Mouse (Mus musculus) hindbrain, embryonic 14.5 days (tissue): Measurements from ENCODE around the gene Itgb5. TPM values are rescaled to one million over a fixed set of nuclear protein-coding genes. Genes with fewer than 3 reads are reported as not detected.

Experiments
- ATAC-seq: fragments of 200-750 bp; cut with Nextera tagmentation; 2 replicates; pipeline ENCODE4 v1.8.0; 2017; ENCODE audit warnings: moderate number of reproducible peaks, mild to moderate bottlenecking, moderate TSS enrichment, moderate library complexity; ENCODE audit not compliant: low FRiP score
- DNase-seq: peaks from one replicate; pipeline ENCODE4 v3.0.0-alpha.2; 2015; ENCODE audit warnings: low spot score
- H3K27ac ChIP-seq: fragments of 300-500 bp; sonication (generic); 2 replicates; pipeline ENCODE4 v1.5.1; 2014; ENCODE audit warnings: mild to moderate bottlenecking, moderate library complexity
- H3K27me3 ChIP-seq: fragments of 300-500 bp; sonication (generic); 2 replicates; pipeline ENCODE4 v1.6.1; 2014; ENCODE audit warnings: mild to moderate bottlenecking, low read length, mixed read lengths; ENCODE audit not compliant: control insufficient read depth, insufficient read depth
- H3K36me3 ChIP-seq: fragments of 300-500 bp; sonication (generic); replicated peaks from 2 replicates; pipeline ENCODE4 v1.6.1; 2014; ENCODE audit not compliant: control insufficient read depth, insufficient read depth
- H3K4me1 ChIP-seq: fragments of 300-500 bp; sonication (generic); replicated peaks from 2 replicates; pipeline ENCODE4 v1.6.1; 2014; ENCODE audit warnings: antibody characterized with exemption, low read length, mixed read lengths; ENCODE audit not compliant: control insufficient read depth, insufficient read depth
- H3K4me2 ChIP-seq: fragments of 300-500 bp; sonication (generic); replicated peaks from 2 replicates; pipeline ENCODE4 v1.6.1; 2014; ENCODE audit warnings: mild to moderate bottlenecking, moderate library complexity
- H3K4me3 ChIP-seq: fragments of 300-500 bp; sonication (generic); replicated peaks from 2 replicates; pipeline ENCODE4 v1.5.1; 2014; ENCODE audit warnings: mild to moderate bottlenecking, low read length
- H3K9ac ChIP-seq: fragments of 300-500 bp; sonication (generic); 2 replicates; pipeline ENCODE4 v1.6.1; 2014
- H3K9me3 ChIP-seq: fragments of 300-500 bp; sonication (generic); 2 replicates; pipeline ENCODE4 v1.6.1; 2016; ENCODE audit warnings: low read length; ENCODE audit not compliant: control insufficient read depth
- WGBS: fragments of 180-500 bp; shearing (Covaris S2); extraction: QIAGEN DNeasy Blood & Tissue Kit; methylation state at CpG from one replicate; pipeline ENCODE4 v1.1.7; 2014; 5-methylcytosine and 5-hydroxymethylcytosine counted together
- polyA plus RNA-seq: library from polyadenylated mRNA; unstranded; fragments of >200 nt; fragmentation: Nextera tagmentation; extraction: Ambion mirVana; gene quantifications from 2 replicates; pipeline ENCODE4 v1.2.1, GENCODE M21; 2014

The Itgb5 gene
- polyA plus RNA-seq, 1 experiment from 2014 or later, result 27.2 TPM

- H3K4me3 ChIP-seq, result no peak overlapping the region
- peaks cover 7% of the 10 kb centered on the region; the same call in 1 of the 2 replicates for H3K4me1 ChIP-seq
- H3K36me3 ChIP-seq, result no peaks in the 10 kb centered on the region
- DNase-seq (peak; percentile 74), ATAC-seq (no peak; the same call in 1 of the 2 replicates)
- no peak overlapping the region for H3K27ac ChIP-seq
- H3K9ac ChIP-seq, result no peak overlapping the region
- WGBS, result 48% methylated on average over 14 of the region's 14 CpGs
- no peaks in the 10 kb centered on the region for H3K9me3 ChIP-seq
- H3K4me2 ChIP-seq, result no peak overlapping the region; the same call in 1 of the 2 replicates
- H3K27me3 ChIP-seq, result no peaks in the 10 kb centered on the region
These were observed 62.3 kb downstream of the Itgb5 start for GRCm38 (mm10) chr16:33891561-33892281.

GRCm38 (mm10) chr16:33892539-33892938, 63.1 kb downstream of the Itgb5 start:
- Histone ChIP-seq H3K4me3 (no peak overlapping the region), H3K9me3 (no peaks in the 10 kb centered on the region), H3K4me2 (no peak overlapping the region), H3K4me1 (peaks cover 7% of the 10 kb centered on the region; the same call in 1 of the 2 replicates), H3K27ac (no peak overlapping the region), H3K36me3 (no peaks in the 10 kb centered on the region), H3K27me3 (no peaks in the 10 kb centered on the region), H3K9ac (no peak overlapping the region)
- DNase-seq (no peak), ATAC-seq (no peak)
- WGBS, result 41% methylated on average over 6 of the region's 6 CpGs

- Histone ChIP-seq H3K4me1 (peaks cover 7% of the 10 kb centered on the region; the same call in 1 of the 2 replicates), H3K9ac (no peak overlapping the region), H3K27ac (no peak overlapping the region), H3K36me3 (no peaks in the 10 kb centered on the region), H3K9me3 (no peaks in the 10 kb centered on the region), H3K4me2 (no peak overlapping the region), H3K27me3 (no peaks in the 10 kb centered on the region), H3K4me3 (no peak overlapping the region)
- ATAC-seq (no peak), DNase-seq (no peak)
- 89% methylated on average over 4 of the region's 4 CpGs for WGBS
These were observed 64.3 kb downstream of the Itgb5 start for GRCm38 (mm10) chr16:33893796-33894195.

GRCm38 (mm10) chr16:33894449-33894848, 65.0 kb downstream of the Itgb5 start:
- Histone ChIP-seq H3K4me2 (no peak overlapping the region), H3K27me3 (no peaks in the 10 kb centered on the region), H3K9me3 (no peaks in the 10 kb centered on the region), H3K36me3 (no peaks in the 10 kb centered on the region), H3K4me3 (no peak overlapping the region), H3K27ac (no peak overlapping the region), H3K9ac (no peak overlapping the region), H3K4me1 (peaks cover 7% of the 10 kb centered on the region; the same call in 1 of the 2 replicates)
- no peak for ATAC-seq
- DNase-seq, result no peak
- WGBS, result 81% methylated on average over 1 of the region's 1 CpGs

- no peak overlapping the region for H3K4me2 ChIP-seq
- H3K4me1 ChIP-seq, result peaks cover 7% of the 10 kb centered on the region; the same call in 1 of the 2 replicates
- H3K36me3 ChIP-seq, result no peaks in the 10 kb centered on the region
- DNase-seq (no peak), ATAC-seq (no peak)
- WGBS, result 68% methylated on average over 7 of the region's 7 CpGs
- no peak overlapping the region for H3K4me3 ChIP-seq
- no peak overlapping the region for H3K27ac ChIP-seq
- no peak overlapping the region for H3K9ac ChIP-seq
- H3K9me3 ChIP-seq, result no peaks in the 10 kb centered on the region
- no peaks in the 10 kb centered on the region for H3K27me3 ChIP-seq
These were observed 66.2 kb downstream of the Itgb5 start for GRCm38 (mm10) chr16:33895690-33896089.

GRCm38 (mm10) chr16:33896801-33897200, 67.3 kb downstream of the Itgb5 start:
- WGBS, result 98% methylated on average over 7 of the region's 7 CpGs
- no peak overlapping the region for H3K27ac ChIP-seq

GRCm38 (mm10) chr16:33903664-33904441, 74.4 kb downstream of the Itgb5 start:
- H3K9me3 ChIP-seq, result no peaks in the 10 kb centered on the region
- H3K9ac ChIP-seq, result no peak overlapping the region
- ATAC-seq (no peak), DNase-seq (no peak)
- no peaks in the 10 kb centered on the region for H3K36me3 ChIP-seq
- no peak overlapping the region for H3K27ac ChIP-seq
- no peaks in the 10 kb centered on the region; the same call in 1 of the 2 replicates for H3K4me1 ChIP-seq
- no peak overlapping the region for H3K4me3 ChIP-seq
- H3K4me2 ChIP-seq, result no peak overlapping the region
- no peaks in the 10 kb centered on the region for H3K27me3 ChIP-seq
- 62% methylated on average over 11 of the region's 11 CpGs for WGBS

More at GRCm38 (mm10) chr16:33896801-33897200, 67.3 kb downstream of the Itgb5 start:
- Histone ChIP-seq H3K4me3 (no peak overlapping the region), H3K36me3 (no peaks in the 10 kb centered on the region), H3K9me3 (no peaks in the 10 kb centered on the region), H3K27me3 (no peaks in the 10 kb centered on the region), H3K4me1 (peaks cover 3% of the 10 kb centered on the region; the same call in 1 of the 2 replicates), H3K9ac (no peak overlapping the region), H3K4me2 (no peak overlapping the region)
- DNase-seq (no peak), ATAC-seq (no peak)

GRCm38 (mm10) chr16:33904553-33904952, 75.1 kb downstream of the Itgb5 start:
- Histone ChIP-seq H3K4me3 (no peak overlapping the region), H3K36me3 (no peaks in the 10 kb centered on the region), H3K4me2 (no peak overlapping the region), H3K9ac (no peak overlapping the region), H3K27ac (no peak overlapping the region), H3K9me3 (no peaks in the 10 kb centered on the region), H3K27me3 (no peaks in the 10 kb centered on the region), H3K4me1 (no peaks in the 10 kb centered on the region; the same call in 1 of the 2 replicates)
- DNase-seq (no peak), ATAC-seq (no peak)
- 67% methylated on average over 5 of the region's 5 CpGs for WGBS

GRCm38 (mm10) chr16:33908239-33908638, 78.8 kb downstream of the Itgb5 start:
- H3K4me3 ChIP-seq, result no peak overlapping the region
- no peak overlapping the region for H3K9ac ChIP-seq
- 39% methylated on average over 4 of the region's 4 CpGs for WGBS
- ATAC-seq (0 out of 2 replicates have a peak, but pooled peaks have one; percentile 55), DNase-seq (no peak)
- no peaks in the 10 kb centered on the region for H3K9me3 ChIP-seq
- no peak overlapping the region for H3K4me2 ChIP-seq
- no peaks in the 10 kb centered on the region; the same call in 1 of the 2 replicates for H3K4me1 ChIP-seq
- no peaks in the 10 kb centered on the region for H3K36me3 ChIP-seq
- no peak overlapping the region for H3K27ac ChIP-seq
- H3K27me3 ChIP-seq, result no peaks in the 10 kb centered on the region
